Mouse (Mus musculus) E14TG2a.4 (cell line): Measurements from ENCODE around the gene Ttc3.

ENCODE experiments used
- H3K27me3 ChIP-seq: 2 replicates; pipeline ENCODE4 v1.6.1; 2014; ENCODE audit warnings: low read length, control low read depth; ENCODE audit not compliant: insufficient read depth
- H3K36me3 ChIP-seq: 2 replicates; pipeline ENCODE4 v1.6.1; 2014; ENCODE audit warnings: low read length, control low read depth; ENCODE audit not compliant: insufficient read depth
- H3K4me1 ChIP-seq: replicated peaks from 2 replicates; pipeline ENCODE4 v1.6.1; 2014; ENCODE audit warnings: low read depth, low read length, control low read depth
- H3K4me3 ChIP-seq: replicated peaks from 2 replicates; pipeline ENCODE4 v1.5.1; 2014; ENCODE audit warnings: mild to moderate bottlenecking, low read length
- H3K9me3 ChIP-seq: 2 replicates; pipeline ENCODE4 v1.6.1; 2014; ENCODE audit warnings: low read length, control low read depth
- CTCF ChIP-seq: conservative IDR thresholded peaks from 2 replicates; pipeline ENCODE4 v1.5.1; 2014; ENCODE audit warnings: low read length
- NANOG ChIP-seq: IDR thresholded peaks from 2 replicates; pipeline ENCODE4 v1.6.1; 2014; ENCODE audit warnings: borderline replicate concordance, low read length, mixed read lengths
- POU5F1 ChIP-seq: IDR thresholded peaks from 2 replicates; pipeline ENCODE4 v1.6.1; 2014; ENCODE audit warnings: low read length, borderline replicate concordance

Gene Ttc3

DNA sequence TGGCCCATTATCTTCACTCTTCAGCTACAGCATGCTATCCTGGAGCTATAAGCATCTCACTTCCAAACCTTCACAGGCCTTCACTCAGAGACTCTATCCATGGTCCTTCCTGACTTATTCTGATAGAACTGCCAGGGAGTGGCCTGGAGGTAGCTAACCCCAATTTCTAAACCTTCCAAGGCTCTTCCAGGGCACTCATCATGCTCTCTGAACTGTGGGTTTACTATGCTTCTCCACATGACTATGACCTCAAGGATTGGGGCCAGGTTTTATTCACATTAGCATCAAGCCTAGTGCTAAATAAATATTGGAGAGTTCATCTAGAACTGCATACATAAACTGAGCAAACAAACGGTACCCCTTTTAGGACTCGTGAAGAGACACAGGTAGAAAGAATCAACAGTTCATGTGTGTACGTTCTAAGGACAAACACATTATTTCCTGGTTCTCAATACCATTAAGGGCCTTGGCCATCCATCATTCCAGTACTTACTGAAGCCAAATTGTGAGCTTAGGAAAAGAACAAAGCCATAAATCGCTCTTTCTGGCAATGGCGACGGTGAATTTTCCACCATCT lies 734 bp upstream of the Ttc3 start:
- no peaks in the 10 kb centered on the region for H3K9me3 ChIP-seq
- H3K4me3 ChIP-seq: peak overlapping the region; percentile 95
- no peaks in the 10 kb centered on the region for H3K36me3 ChIP-seq
- H3K27me3 ChIP-seq: no peaks in the 10 kb centered on the region
- H3K4me1 ChIP-seq: peaks cover 20% of the 10 kb centered on the region
- TF ChIP-seq NANOG: no peak
- no peak for TF ChIP-seq CTCF
- TF ChIP-seq POU5F1: no peak

DNA sequence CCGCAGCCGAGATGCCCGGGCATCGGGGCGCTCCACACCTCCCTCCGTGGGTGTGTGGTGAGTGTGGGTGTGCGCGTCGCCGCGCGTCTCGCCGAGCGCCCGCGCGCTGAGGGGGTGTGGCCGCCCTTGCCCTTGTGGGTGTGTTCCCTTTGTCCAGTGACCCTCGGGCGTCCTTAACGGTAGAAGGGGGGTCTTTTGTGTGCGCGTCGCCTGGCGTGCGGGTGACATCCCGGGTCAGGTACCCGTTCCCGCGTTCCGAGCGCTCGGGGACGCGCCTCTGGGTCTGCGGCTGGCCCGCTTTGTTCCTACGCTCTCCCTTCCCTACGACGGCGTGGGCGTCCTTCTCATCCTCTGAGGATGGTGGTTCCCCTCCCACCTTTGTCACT lies 490 bp downstream of the Ttc3 start:
- Histone ChIP-seq H3K27me3 (no peaks in the 10 kb centered on the region), H3K4me3 (peak overlapping the region; percentile 95), H3K4me1 (peaks cover 23% of the 10 kb centered on the region), H3K9me3 (no peaks in the 10 kb centered on the region), H3K36me3 (no peaks in the 10 kb centered on the region)
- TF ChIP-seq NANOG (no peak), CTCF (no peak), POU5F1 (no peak)

DNA sequence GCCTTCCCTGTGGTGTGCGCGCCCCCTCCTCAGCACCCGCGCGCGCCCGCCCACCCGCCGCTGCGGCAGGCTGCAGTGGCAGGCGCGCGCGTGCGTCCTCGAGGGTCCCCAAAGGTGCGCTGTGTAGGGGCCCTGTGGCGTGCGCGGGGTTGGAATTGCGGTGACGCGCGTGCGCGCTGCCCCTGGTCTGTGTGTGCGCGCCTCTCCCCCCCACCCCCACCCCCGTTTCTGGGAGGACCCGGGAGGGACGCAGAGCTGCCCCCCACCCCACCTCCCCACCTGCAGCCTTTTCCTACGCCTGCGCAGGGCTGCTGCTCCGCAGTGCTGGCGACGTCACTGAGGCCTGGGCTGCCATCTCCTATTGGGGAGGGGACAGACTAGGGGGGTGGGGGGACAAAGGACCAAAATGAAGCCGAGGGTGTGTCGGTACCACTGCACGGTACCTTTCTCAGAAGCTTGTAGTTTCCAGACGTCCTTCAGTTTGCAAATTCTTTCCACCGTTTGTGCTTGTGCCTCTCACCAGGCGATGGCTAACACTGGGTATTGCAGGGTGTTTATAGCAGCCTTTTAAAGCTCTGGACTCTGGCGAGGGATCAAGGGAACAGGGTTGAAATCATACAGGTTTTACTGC lies 998 bp downstream of the Ttc3 start, which contains the start of gene Pigp:
Gene Pigp, minus strand, starts transcription at position 542 of the 631 bp plus-strand sequence.
- TF ChIP-seq CTCF (no peak), POU5F1 (no peak), NANOG (no peak)
- no peaks in the 10 kb centered on the region for H3K9me3 ChIP-seq

DNA sequence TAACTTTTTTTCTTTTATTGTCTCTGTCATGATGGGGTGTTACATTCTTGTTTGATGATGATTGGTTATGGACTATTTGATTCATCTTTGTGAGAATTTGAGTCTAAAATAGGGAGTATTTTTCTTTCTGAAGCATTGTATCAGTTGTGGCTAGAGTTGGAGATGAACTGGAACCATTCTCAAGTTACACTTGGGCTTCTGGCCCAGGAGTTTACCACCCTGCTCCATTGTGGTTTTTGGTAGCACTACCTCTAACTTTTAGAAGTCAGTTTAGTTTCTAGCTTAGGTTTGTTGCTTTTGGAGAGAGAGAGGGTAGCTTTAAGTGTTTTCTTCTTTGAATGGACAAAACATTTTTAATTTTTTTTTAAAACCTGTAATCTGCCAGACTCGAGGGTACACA lies 9.0 kb downstream of the Ttc3 start:
- Histone ChIP-seq H3K36me3 (peaks cover 3% of the 10 kb centered on the region; the same call in 1 of the 2 replicates), H3K9me3 (no peaks in the 10 kb centered on the region), H3K4me1 (peaks cover 20% of the 10 kb centered on the region), H3K4me3 (no peak overlapping the region), H3K27me3 (no peaks in the 10 kb centered on the region)
- TF ChIP-seq POU5F1: no peak
- TF ChIP-seq NANOG: no peak
- TF ChIP-seq CTCF: no peak

More for the DNA sequence above, 998 bp downstream of the Ttc3 start, which contains the start of gene Pigp:
- Histone ChIP-seq H3K4me3 (peak within 1 kb of the TSS; percentile 95), H3K36me3 (no peaks in the 10 kb centered on the region), H3K27me3 (no peaks in the 10 kb centered on the region), H3K4me1 (peaks cover 23% of the 10 kb centered on the region)

DNA sequence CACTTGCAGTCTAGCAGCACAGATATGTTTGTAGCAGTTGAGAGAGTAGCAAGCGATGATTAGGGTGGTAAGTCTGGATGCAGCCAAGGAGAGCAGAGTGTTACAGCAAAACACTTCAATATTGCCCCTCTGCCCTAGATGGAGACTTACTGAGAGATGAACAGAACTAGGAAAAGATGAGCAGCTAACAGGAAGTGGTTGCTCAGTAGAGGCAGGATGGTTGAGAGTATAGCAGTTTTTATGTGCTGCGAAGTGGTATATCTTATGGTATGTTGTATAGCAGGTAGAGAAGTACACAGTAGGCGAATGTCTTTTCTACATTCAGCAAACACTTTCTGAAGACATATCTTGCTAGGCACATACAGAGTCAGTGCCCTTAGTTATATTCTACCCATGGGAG lies 12.9 kb downstream of the Ttc3 start:
- no peaks in the 10 kb centered on the region for H3K9me3 ChIP-seq
- H3K4me3 ChIP-seq: no peak overlapping the region
- TF ChIP-seq POU5F1 (no peak), NANOG (no peak), CTCF (no peak)
- H3K4me1 ChIP-seq: peaks cover 7% of the 10 kb centered on the region
- H3K36me3 ChIP-seq: peaks cover 18% of the 10 kb centered on the region
- H3K27me3 ChIP-seq: no peaks in the 10 kb centered on the region

DNA sequence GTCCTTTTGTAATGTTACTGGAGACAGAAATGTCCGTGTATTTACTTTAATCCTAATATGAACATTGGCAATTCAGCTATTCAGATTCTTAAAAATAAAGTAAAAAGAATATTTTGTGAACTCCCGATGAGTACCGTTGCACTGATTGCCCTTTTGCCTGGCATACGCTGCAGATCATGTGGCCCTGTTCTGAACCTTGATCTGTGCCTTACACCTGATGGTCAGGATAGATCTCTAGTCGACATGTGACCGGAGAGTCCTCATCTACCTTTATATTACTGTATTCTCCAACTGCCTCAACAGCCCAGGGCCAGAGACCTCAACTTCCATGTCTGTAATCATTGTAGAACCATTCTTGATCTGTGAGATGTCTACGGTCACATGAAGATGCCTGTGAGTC lies 17.3 kb downstream of the Ttc3 start:
- H3K4me1 ChIP-seq: no peaks in the 10 kb centered on the region
- H3K36me3 ChIP-seq: peaks cover 18% of the 10 kb centered on the region
- no peaks in the 10 kb centered on the region for H3K27me3 ChIP-seq
- no peak for TF ChIP-seq CTCF
- TF ChIP-seq POU5F1: no peak
- TF ChIP-seq NANOG: no peak
- no peaks in the 10 kb centered on the region for H3K9me3 ChIP-seq
- H3K4me3 ChIP-seq: no peak overlapping the region

DNA sequence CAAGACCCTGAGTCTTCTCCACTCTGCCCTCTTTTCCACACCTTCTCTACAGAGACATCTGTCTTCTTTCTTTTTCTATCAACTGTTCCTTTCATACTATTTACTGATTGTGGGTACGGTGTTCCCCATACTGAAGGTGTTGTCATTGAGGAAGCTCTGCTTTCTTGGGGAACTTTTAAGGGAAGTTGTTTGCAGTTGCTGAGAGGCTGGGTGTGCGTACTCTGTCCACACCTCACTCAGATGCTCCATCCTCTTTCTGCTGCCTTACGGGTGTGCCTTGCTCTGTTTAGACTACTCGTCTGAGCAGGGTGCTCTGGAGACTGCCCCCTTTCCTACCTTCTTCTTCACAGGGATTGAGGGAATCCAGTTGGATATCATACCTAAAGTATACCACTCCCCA lies 21.9 kb downstream of the Ttc3 start:
- H3K4me1 ChIP-seq: no peaks in the 10 kb centered on the region

DNA sequence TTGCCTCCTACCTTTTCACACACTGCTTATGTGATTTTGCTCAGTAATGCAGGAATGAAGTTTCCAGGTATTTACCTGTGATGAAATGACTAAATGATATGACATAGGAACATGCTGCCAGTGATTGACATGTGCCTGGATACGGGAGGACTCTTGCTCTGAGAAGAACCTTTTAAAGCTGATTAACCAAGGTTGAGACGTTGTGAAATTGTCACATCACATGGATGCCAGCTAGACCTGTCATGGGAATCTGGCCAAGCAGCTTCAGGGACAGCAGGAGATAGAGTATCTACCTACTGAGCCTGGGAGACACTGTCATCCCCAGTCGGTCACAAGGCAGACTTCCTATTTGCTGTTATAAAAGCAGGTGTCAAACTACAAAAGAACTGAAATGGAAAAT lies 24.6 kb downstream of the Ttc3 start:
- no peak for TF ChIP-seq NANOG
- TF ChIP-seq POU5F1: no peak
- no peak for TF ChIP-seq CTCF
- Histone ChIP-seq H3K9me3 (no peaks in the 10 kb centered on the region), H3K4me1 (no peaks in the 10 kb centered on the region), H3K4me3 (no peak overlapping the region), H3K36me3 (peaks cover 25% of the 10 kb centered on the region), H3K27me3 (no peaks in the 10 kb centered on the region)

More for the DNA sequence above, 21.9 kb downstream of the Ttc3 start:
- TF ChIP-seq POU5F1 (no peak), CTCF (no peak), NANOG (no peak)
- Histone ChIP-seq H3K4me3 (no peak overlapping the region), H3K27me3 (no peaks in the 10 kb centered on the region), H3K36me3 (peaks cover 31% of the 10 kb centered on the region), H3K9me3 (no peaks in the 10 kb centered on the region)
